Mouse (Mus musculus) ES-Bruce4 (cell line): ENCODE data around the gene Macrod2.

Experiments
- CTCF ChIP-seq: IDR thresholded peaks from one replicate; pipeline ENCODE4 v1.8.1; 2011; ENCODE audit warnings: low read depth, low read length
- POLR2A ChIP-seq: IDR thresholded peaks from one replicate; pipeline ENCODE4 v1.8.1; 2011; ENCODE audit warnings: low read length; ENCODE audit not compliant: insufficient read depth

GRCm38 (mm10) chr2:141673405-141673804 lies 1278.3 kb downstream of the Macrod2 start:
- TF ChIP-seq CTCF, result no peak
- no peak for TF ChIP-seq POLR2A
